Mouse (Mus musculus) ZHBTc4 (cell line): Measurements from ENCODE around the gene Tmsb15b2.
"Not testable (repeated sequence)": the region's sequence is repeated elsewhere in the genome, so short reads cannot be mapped to it uniquely, and the experiment has no call there.

ENCODE experiments used
- DNase-seq: peaks from one replicate; pipeline ENCODE4 v3.0.0-alpha.2; 2011; ENCODE audit warnings: low read depth, low spot score

Tmsb15b2 gene

DNA sequence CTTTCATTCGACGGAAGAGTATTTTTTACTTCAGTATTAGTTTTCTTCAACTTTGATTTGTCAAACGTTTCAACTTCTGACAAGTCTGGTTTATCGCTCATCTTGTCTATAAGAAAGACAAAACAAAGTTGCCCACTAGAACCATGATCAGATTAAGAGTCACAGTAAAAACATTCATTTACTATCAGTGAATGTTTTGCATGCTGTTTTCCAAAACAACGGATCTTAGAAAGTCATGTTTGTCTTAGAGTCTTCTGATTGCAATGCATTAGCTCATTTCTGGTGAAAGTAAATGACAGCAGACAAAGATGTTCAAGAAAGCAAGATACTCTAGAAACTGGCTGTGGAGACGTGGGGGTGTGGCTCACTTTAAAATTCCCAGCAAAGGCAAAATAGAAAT, at the start of gene Tmsb15b2:
TSS of gene Tmsb15b2 (minus strand) at position 101 of the 400 bp plus-strand sequence.
- not testable (repeated sequence) for DNase-seq

DNA sequence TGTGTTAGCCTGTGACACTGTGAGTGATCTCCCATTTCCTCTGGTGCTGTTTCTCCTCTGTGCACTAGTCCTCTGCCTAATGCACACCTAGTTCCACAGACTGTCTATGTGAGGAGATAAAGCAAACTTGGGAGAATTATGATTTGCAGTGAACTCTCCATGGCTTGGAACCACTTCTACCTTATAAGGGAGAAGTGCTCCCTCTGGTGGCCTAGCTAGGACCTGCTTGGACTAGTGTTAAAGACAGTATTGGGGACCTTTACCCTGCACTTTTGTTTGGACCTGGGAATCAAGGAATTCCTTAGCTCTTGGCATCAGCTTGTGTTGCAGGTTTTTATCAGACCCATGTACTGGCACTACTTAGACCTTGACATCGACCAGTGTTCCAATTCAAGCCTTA, 44.0 kb upstream of the Tmsb15b2 start:
- DNase-seq: peak; percentile 77

GRCm38 (mm10) chrX:137017668-137018067, 42.4 kb upstream of the Tmsb15b2 start:
- no peak for DNase-seq

DNA sequence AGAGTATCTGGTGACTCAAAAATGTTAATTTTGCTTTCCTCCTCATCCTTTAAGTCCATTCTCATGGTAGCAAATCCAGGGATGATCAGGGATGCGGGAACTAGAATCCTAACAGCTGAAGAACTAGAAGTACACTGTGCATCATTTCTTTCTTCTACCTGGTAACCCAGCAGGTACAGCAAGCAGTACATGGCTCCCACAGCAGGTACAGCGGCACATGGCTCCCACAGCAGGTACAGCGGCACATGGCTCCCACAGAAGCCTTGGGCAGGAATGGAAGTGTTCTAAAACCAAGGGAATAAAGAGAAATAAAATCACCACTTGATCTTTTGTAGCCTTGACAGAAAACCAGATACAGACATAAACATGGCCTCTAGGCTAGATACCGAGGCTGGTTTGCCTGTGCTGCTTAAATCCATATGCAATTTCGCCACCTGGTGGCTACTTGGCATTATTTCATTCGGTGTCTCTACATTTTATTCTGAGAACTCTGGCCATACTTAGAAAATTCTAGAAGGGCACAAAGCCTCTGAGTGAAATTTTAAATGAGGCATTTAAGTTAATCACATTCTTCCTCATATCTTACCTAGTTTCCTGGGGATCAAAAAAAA, 39.9 kb upstream of the Tmsb15b2 start:
- DNase-seq: peak; percentile 65

GRCm38 (mm10) chrX:136996256-136996655, 21.0 kb upstream of the Tmsb15b2 start:
- DNase-seq: no peak

- no peak for DNase-seq
These were observed 18.3 kb upstream of the Tmsb15b2 start for GRCm38 (mm10) chrX:136993641-136994040.

GRCm38 (mm10) chrX:136992978-136993547, 17.8 kb upstream of the Tmsb15b2 start, which contains the start of gene Zcchc18:
TSS of gene Zcchc18 (plus strand) at chrX:136993155.
- peak; percentile 74 for DNase-seq

- no peak for DNase-seq
These were observed 17.1 kb upstream of the Tmsb15b2 start for GRCm38 (mm10) chrX:136992191-136992965.

DNA sequence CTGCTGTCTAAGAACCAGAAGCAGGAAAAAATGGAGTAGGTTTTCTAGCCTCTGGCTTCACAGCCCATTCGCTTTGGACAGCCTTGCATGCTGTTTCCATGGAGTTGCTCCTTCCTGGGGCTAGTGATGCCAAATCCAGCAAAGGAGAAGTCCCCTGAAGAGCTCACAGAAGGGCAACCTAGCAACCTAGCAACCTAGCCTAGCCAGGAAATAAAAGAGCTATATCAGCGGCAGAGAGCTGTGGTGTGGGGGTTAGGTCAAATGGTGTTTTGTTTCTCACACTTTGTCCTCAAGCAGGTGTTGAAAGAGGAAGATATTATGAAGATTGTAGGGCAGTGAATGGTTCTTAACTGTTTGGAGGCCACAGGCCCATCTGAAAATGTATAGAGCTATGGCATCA, 16.0 kb upstream of the Tmsb15b2 start:
- DNase-seq: no peak

DNA sequence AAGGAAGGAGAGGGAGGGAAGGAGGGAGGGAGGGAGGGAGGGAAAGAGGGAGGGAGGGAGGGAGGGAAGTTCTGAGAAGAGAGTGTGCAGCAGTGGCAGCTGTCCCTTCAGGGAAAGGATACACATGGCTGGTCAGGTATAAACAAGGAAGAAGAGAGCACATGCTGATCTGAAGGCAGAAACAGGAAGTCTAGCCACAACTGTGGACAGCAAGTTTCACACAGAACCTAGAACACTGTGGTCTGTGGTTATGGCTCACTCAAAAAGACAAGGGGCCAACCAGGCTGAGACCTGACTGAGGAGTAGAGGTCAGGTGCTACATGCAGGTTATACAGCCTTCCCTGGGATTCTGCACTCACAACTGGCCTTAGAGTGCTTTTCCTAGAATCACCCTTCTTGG, 10.7 kb upstream of the Tmsb15b2 start:
- no peak for DNase-seq

DNA sequence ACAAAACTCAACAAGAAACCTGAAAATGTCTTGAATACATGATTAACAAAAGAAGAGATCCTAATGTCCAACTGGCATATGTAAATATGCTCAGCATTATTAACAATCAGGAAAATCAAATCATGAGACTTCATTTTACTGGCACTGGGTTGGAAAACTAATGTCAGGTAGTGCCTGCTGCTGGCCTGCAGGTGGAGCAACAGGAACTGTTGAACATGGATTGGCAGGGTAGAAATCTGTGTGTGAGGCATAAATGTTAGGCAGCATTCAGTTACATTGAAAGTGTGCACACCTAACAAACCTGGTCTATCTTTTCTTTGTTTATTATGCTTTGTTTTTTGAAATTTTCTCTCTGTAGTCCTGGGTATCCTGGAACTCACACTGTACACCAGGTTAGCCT, 3.3 kb upstream of the Tmsb15b2 start:
- peak; percentile 41 for DNase-seq

- DNase-seq: peak; percentile 88
These were observed 1.3 kb upstream of the Tmsb15b2 start, which contains the start of the genes Tmsb15l and Tmsb15b1 for GRCm38 (mm10) chrX:136976424-136977084. TSS of gene Tmsb15l (minus strand) at chrX:136976869. TSS of gene Tmsb15b1 (minus strand) at chrX:136976874.

DNA sequence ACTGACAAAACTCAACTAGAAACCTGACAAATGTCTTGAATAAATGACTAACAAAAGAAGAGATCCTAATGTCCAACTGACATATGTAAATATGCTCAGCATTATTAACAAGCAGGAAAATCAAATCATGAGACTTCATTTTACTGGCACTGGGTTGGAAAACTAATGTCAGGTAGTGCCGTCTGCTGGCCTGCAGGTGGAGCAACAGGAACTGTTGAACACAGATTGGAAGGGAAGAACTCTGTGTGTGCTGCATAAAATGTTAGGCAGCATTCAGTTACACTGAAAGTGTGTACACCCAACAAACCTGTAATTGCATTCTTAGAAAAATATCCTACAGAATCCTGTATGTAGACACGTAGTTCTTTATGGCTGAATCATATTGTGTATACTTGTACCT, 15.6 kb downstream of the Tmsb15b2 start:
- peak; percentile 25 for DNase-seq

GRCm38 (mm10) chrX:136958300-136958699, 17.0 kb downstream of the Tmsb15b2 start:
- DNase-seq: not testable (repeated sequence)

DNA sequence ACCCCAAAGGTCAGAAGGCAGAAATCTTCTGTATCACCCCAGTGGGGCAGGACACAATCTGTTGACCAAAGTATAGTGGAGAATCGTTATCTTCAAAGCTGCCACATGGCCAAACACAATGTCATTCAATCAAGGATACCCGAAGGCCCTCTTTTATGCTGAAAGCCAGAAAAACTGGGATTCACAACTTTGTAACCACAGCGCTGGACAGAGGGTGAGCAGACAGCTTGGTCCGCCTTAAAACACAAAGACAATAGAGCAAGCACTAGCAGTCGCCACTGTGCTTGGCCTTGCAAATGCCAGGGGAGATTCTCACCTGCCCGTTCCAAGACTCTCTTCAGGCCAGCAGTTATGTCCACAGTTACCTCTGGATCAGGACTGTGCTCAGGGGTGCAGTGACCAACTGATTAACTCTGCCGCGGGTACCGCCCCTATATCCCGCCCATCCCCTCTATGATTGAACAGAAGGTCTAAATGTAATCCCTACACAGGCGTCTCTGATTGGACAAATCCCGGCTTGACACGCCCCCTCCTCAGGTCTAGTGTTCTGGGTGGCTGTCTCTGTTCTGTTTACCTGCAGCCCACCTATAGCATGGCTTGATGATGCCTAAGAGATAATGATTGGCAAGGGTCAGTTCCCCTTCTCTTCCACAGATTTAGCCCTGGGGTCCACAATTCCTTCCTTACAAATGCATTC, 17.6 kb downstream of the Tmsb15b2 start:
- DNase-seq: peak; percentile 70

DNA sequence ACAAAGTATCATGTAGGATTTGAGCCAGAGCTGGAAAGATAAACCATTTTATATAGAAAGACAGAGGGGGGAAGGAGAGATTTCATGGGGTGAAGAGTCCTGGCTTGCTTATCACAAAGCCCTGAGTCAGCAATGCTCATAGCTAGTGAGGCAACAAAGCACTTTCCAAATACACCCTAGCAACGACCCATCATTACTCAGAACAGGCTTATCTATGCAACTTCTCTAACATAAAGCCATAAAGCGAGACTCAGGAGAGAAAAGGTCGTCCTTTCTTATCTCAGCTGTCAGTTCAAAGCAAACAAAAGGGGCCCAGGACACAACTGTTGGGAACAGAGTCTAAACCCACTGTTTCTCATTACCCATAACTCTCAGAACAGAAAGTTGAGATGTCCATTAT, 37.3 kb downstream of the Tmsb15b2 start:
- no peak for DNase-seq

DNA sequence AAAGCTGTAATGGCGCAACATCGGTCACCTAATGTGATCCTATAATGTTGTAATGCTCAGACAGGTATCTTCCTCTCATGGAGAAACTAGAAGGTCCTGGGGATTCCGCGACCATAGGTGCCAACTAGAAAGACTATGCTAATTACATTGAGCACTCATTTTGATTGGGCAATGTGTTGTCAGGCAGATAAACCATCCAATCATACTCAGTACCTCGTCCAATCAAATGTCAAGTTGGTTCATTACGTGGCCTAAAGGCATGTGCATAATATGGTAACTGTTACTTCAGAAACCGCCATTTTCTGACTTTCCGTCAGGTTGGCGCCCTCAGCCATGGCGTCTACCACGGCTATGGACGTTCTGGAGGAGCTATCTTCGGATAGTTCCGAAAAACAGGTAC, 48.3 kb downstream of the Tmsb15b2 start, which contains the start of gene H2bfm:
TSS of gene H2bfm (plus strand) at position 295 of the 400 bp plus-strand sequence.
- DNase-seq: no peak

DNA sequence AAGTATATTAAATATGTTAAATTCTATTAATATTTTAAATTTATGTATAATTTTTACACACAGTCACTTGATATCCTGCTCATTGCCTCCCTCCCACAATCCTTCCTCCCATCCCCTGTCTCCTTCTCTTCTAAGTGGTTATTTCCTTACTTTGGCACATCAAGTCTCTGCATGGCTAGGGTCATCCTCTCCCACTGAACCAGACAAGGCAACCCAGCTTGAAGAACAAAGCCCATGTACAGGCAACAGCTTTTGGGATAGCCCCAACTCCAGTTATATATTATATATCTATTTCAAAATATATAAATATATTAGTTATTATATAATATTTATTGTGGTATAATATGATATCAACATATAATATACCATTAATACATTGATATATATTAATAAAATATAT, 49.4 kb downstream of the Tmsb15b2 start:
- peak; percentile 49 for DNase-seq
